ENCODE assay signal across 21 mouse cellular contexts in the genomic region with DNA sequence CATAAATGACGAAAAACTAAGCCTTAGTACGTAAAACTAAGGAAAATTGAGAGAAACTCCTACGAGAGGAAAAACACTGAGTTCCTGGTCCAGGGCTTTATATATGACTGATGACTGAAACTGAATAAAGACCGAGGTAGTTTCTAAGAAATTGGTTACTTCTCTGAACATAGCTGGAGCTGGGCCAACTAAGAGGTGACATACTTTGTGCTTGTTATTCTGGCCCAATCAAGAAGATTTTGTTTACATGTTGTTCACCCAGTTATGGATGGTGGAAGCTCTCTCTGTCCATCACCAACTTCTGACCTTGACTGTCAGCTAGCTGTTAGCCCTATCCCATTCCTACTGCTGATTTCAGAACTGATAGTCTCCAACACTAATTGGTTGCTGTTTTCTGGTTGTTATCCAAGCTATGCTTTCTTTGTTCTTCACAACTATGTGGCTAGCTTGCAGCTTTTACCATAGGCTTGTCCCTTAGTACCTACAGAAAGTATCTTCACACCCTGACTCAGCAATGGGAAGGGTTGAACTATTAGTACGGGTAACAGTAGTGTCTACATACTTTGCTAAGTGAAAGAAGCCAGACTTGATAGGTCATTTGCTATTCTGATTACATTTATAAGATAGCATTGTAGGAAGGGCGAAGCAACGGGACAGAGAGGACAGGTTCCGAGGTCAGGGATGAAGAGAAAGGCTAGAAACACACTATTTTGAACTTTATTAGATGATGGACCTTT.
"Had no signal": no experiment of that assay in that cellular context is flagged by ENCODE, and none has a peak within 500 bp of the region (broad histone marks: within the 10 kb centered on the region; RNA-seq: fewer than 3 reads in every experiment).

No protein-coding gene starts in this region.

- H3K36me3 ChIP-seq: kidney, embryonic 15.5 days; limb, embryonic 10.5 days; limb, embryonic 13.5 days; liver, embryonic 15.5 days; midbrain, embryonic 10.5 days; midbrain, embryonic 13.5 days; neural tube, embryonic 13.5 days had no signal

- H3K9ac ChIP-seq: kidney, embryonic 15.5 days; limb, embryonic 13.5 days; liver, embryonic 15.5 days; lung, embryonic 14.5 days; midbrain, embryonic 13.5 days; neural tube, embryonic 13.5 days had no signal

- H3K4me3 ChIP-seq: kidney, embryonic 15.5 days; layer of hippocampus, adult 2 months; limb, embryonic 10.5 days; limb, embryonic 13.5 days; liver, embryonic 15.5 days; megakaryocyte, embryonic 14.5 days; midbrain, embryonic 10.5 days; midbrain, embryonic 13.5 days; myocyte; neural tube, embryonic 13.5 days had no signal

- ATAC-seq: midbrain, embryonic 13.5 days; midbrain, embryonic 16.5 days had no signal

- H3K27ac ChIP-seq: kidney, embryonic 15.5 days; layer of hippocampus, adult 2 months; limb, embryonic 10.5 days; limb, embryonic 13.5 days; liver, embryonic 15.5 days; midbrain, embryonic 10.5 days; midbrain, embryonic 13.5 days; neural tube, embryonic 13.5 days had no signal

- H3K4me1 ChIP-seq: kidney, embryonic 15.5 days; limb, embryonic 10.5 days; limb, embryonic 13.5 days; midbrain, embryonic 10.5 days; midbrain, embryonic 13.5 days; neural tube, embryonic 13.5 days had no signal

- H3K27me3 ChIP-seq: kidney, embryonic 15.5 days; limb, embryonic 13.5 days; liver, embryonic 15.5 days; megakaryocyte, embryonic 14.5 days; midbrain, embryonic 13.5 days; neural tube, embryonic 13.5 days had no signal

- H3K4me2 ChIP-seq: kidney, embryonic 15.5 days; limb, embryonic 13.5 days; lung, embryonic 14.5 days; midbrain, embryonic 13.5 days; neural tube, embryonic 13.5 days had no signal

- H3K9me3 ChIP-seq: kidney, embryonic 15.5 days; limb, embryonic 10.5 days; limb, embryonic 13.5 days; liver, embryonic 15.5 days; megakaryocyte, embryonic 14.5 days; midbrain, embryonic 10.5 days; midbrain, embryonic 13.5 days; neural tube, embryonic 13.5 days had no signal

- DNase-seq: kidney, adult 11 months; kidney, adult 8-10 months; kidney, postnatal 25 days; layer of hippocampus, adult 9-11 months; lung, embryonic 14.5 days; lung, postnatal 10 days; lung, postnatal 36 days; thymus, adult 2 months; thymus, postnatal 14 days; thymus, postnatal 4 days had no signal
